Comparison of ENCODE assay signal across 20 mouse cellular contexts in genomic region chr10:98905987-98906386, GRCm38 (mm10). TPM values are rescaled to one million over a fixed set of nuclear protein-coding genes. Genes with fewer than 3 reads are reported as not detected.
DNase-seq lines count a peak whose midpoint lies in the region; ATAC-seq and TF ChIP-seq lines count a peak whose summit lies in the region.
"Had no signal": no experiment of that assay in that cellular context is flagged by ENCODE, and none has a peak within 500 bp of the region (broad histone marks: within the 10 kb centered on the region; RNA-seq: fewer than 3 reads in every experiment).

No protein-coding gene starts in this region.

- no peaks in the 10 kb centered on the region for H3K79me2 ChIP-seq in heart, adult 2 months (replicated peaks; ENCODE audit: control insufficient read depth, insufficient read depth, low read length)
- no peaks in the 10 kb centered on the region for H3K79me2 ChIP-seq in MEL (ENCODE audit: control insufficient read depth, insufficient read depth, low read length, poor library complexity)

- H3K4me1 ChIP-seq in heart, embryonic 11.5 days (ENCODE audit: control insufficient read depth, insufficient read depth, low read length) = peaks cover 5% of the 10 kb centered on the region; the same call in 1 of the 2 replicates
- H3K4me1 ChIP-seq in heart, adult 2 months (ENCODE audit: control insufficient read depth, insufficient read depth, low read length) = peaks cover 1% of the 10 kb centered on the region; the same call in 1 of the 2 replicates
- peaks cover 11 to 32% of the 10 kb centered on the region in 2 experiments for H3K4me1 ChIP-seq in MEL (ENCODE audit: control insufficient read depth in 1 of 2, insufficient read depth in 2 of 2, low read length in 2 of 2)
- H3K4me1 ChIP-seq in liver, embryonic 16.5 days (ENCODE audit: control insufficient read depth, low read depth, low read length) = peaks cover 33% of the 10 kb centered on the region
- no peaks in the 10 kb centered on the region for H3K4me1 ChIP-seq in hindbrain, embryonic 11.5 days (replicated peaks; ENCODE audit: control insufficient read depth, insufficient read depth, low read length)
- no peaks in the 10 kb centered on the region for H3K4me1 ChIP-seq in hindbrain, embryonic 12.5 days
- H3K4me1 ChIP-seq: hindbrain, embryonic 10.5 days; neural tube, embryonic 13.5 days had no signal

- DNase-seq in heart, adult 2 months = no peak
- peak; percentile 94 for DNase-seq in MEL (ENCODE audit: low read depth, low spot score)
- DNase-seq in hindbrain, embryonic 11.5 days (ENCODE audit: low spot score) = no peak
- no peak for DNase-seq in lung, postnatal 36 days
- DNase-seq: cerebellum, adult 11-12 months; forebrain, postnatal 0 days; kidney, adult 18-20 months; kidney, postnatal 36 days; right cerebral cortex, postnatal 4 days; thymus, postnatal 36 days had no signal

- no peak for TF ChIP-seq POLR2A in heart, adult 2 months (IDR thresholded peaks at IDR 0.05; ENCODE audit: insufficient read depth, low read depth, low read length)
- TF ChIP-seq POLR2A in MEL (IDR thresholded peaks at IDR 0.05; ENCODE audit: control insufficient read depth in 1 of 2, insufficient read depth in 1 of 2, low read depth in 1 of 2, low read length in 2 of 2, poor library complexity in 1 of 2) = no peak

- no peak for TF ChIP-seq RAD21 in MEL (IDR thresholded peaks at IDR 0.05; ENCODE audit: low read depth, low read length)

- H3K27ac ChIP-seq in heart, embryonic 11.5 days (ENCODE audit: low read depth, low read length) = peak overlapping the region; percentile 22; the same call in 1 of the 2 replicates
- no peak overlapping the region for H3K27ac ChIP-seq in heart, adult 2 months
- H3K27ac ChIP-seq in MEL (ENCODE audit: control insufficient read depth, low read depth, low read length) = peak overlapping the region; percentile 76
- peak overlapping the region; percentile 97 for H3K27ac ChIP-seq in liver, embryonic 16.5 days (ENCODE audit: low read length)
- no peak overlapping the region for H3K27ac ChIP-seq in hindbrain, embryonic 11.5 days (ENCODE audit: low read depth, low read length)
- H3K27ac ChIP-seq in hindbrain, embryonic 12.5 days = no peak overlapping the region
- H3K27ac ChIP-seq: heart, embryonic 13.5 days; hindbrain, embryonic 10.5 days; macrophage; neural tube, embryonic 13.5 days had no signal

- ATAC-seq in heart, embryonic 11.5 days (replicated peaks; ENCODE audit: insufficient number of reproducible peaks, low FRiP score, low TSS enrichment) = peak; percentile 79
- peak; percentile 82 for ATAC-seq in granulocyte monocyte progenitor cell, adult 5-6 weeks (replicated peaks; ENCODE audit: poor library complexity, severe bottlenecking)
- peak; percentile 96 for ATAC-seq in liver, embryonic 16.5 days (ENCODE audit: low read depth)
- ATAC-seq in hindbrain, embryonic 11.5 days (ENCODE audit: low FRiP score) = no peak
- no peak for ATAC-seq in hindbrain, embryonic 12.5 days (ENCODE audit: low FRiP score)
- ATAC-seq: forebrain, postnatal 0 days; Patski had no signal

- no peak for TF ChIP-seq EP300 in heart, adult 2 months (IDR thresholded peaks at IDR 0.05; ENCODE audit: insufficient read depth, low read depth, low read length)
- peak; percentile 98 for TF ChIP-seq EP300 in MEL (IDR thresholded peaks at IDR 0.05; ENCODE audit: low read depth in 1 of 2, low read length in 2 of 2)

- 40% methylated on average over 4 of the region's 4 CpGs for WGBS in heart, embryonic 11.5 days (ENCODE audit: insufficient replicate concordance)
- 80% methylated on average over 4 of the region's 4 CpGs for WGBS in heart, adult 2 months
- WGBS in liver, embryonic 16.5 days (ENCODE audit: insufficient replicate concordance) = 22% methylated on average over 4 of the region's 4 CpGs
- WGBS in hindbrain, embryonic 11.5 days = 91% methylated on average over 4 of the region's 4 CpGs
- WGBS in hindbrain, embryonic 12.5 days = 91% methylated on average over 4 of the region's 4 CpGs

- no peak for TF ChIP-seq CTCF in heart, adult 2 months (IDR thresholded peaks at IDR 0.05)
- no peak for TF ChIP-seq CTCF in MEL (IDR thresholded peaks at IDR 0.05 in 2 of 3, conservative IDR thresholded peaks at IDR 0.05 in 1 of 3; ENCODE audit: control insufficient read depth in 1 of 3, insufficient read depth in 1 of 3, low read depth in 2 of 3, low read length in 3 of 3, poor library complexity in 1 of 3, severe bottlenecking in 1 of 3)

- H3K4me3 ChIP-seq in heart, embryonic 11.5 days (ENCODE audit: low read depth, low read length) = no peak overlapping the region
- H3K4me3 ChIP-seq in heart, adult 2 months = no peak overlapping the region
- peak overlapping the region in 1 of 2 experiments; percentile 24; a peak in 1 of 4 replicates for H3K4me3 ChIP-seq in MEL (ENCODE audit: control insufficient read depth in 1 of 2, insufficient read depth in 1 of 2, low read depth in 2 of 2, low read length in 2 of 2)
- peak overlapping the region; percentile 22 for H3K4me3 ChIP-seq in liver, embryonic 16.5 days (ENCODE audit: low read depth, low read length)
- H3K4me3 ChIP-seq in hindbrain, embryonic 11.5 days (ENCODE audit: low read depth, low read length) = no peak overlapping the region
- H3K4me3 ChIP-seq in hindbrain, embryonic 12.5 days = no peak overlapping the region
- H3K4me3 ChIP-seq: heart, embryonic 13.5 days; hindbrain, embryonic 10.5 days; neural tube, embryonic 13.5 days had no signal

- intact Hi-C loops in heart, adult 2 months (cut with DNase I) = no loop called here

- H3K27me3 ChIP-seq in heart, embryonic 11.5 days (ENCODE audit: control insufficient read depth, insufficient read depth, low read length) = no peaks in the 10 kb centered on the region
- no peaks in the 10 kb centered on the region for H3K27me3 ChIP-seq in heart, adult 2 months (ENCODE audit: control insufficient read depth, insufficient read depth, low read length)
- H3K27me3 ChIP-seq in MEL (ENCODE audit: control insufficient read depth in 1 of 2, insufficient read depth in 2 of 2, low read length in 2 of 2) = no peaks in the 10 kb centered on the region
- H3K27me3 ChIP-seq in liver, embryonic 16.5 days (ENCODE audit: control insufficient read depth, insufficient read depth, low read depth, low read length) = no peaks in the 10 kb centered on the region
- H3K27me3 ChIP-seq in hindbrain, embryonic 11.5 days (ENCODE audit: control insufficient read depth, insufficient read depth, low read length) = no peaks in the 10 kb centered on the region
- H3K27me3 ChIP-seq in hindbrain, embryonic 12.5 days = no peaks in the 10 kb centered on the region
- H3K27me3 ChIP-seq: CH12.LX; heart, embryonic 13.5 days; neural tube, embryonic 13.5 days had no signal

- no peaks in the 10 kb centered on the region for H3K9me3 ChIP-seq in heart, embryonic 11.5 days (replicated peaks; ENCODE audit: control insufficient read depth, low read length)
- no peaks in the 10 kb centered on the region for H3K9me3 ChIP-seq in MEL (replicated peaks; ENCODE audit: insufficient read depth, low read length)
- no peaks in the 10 kb centered on the region for H3K9me3 ChIP-seq in liver, embryonic 16.5 days (replicated peaks; ENCODE audit: control insufficient read depth, low read length)
- H3K9me3 ChIP-seq in hindbrain, embryonic 11.5 days (ENCODE audit: control insufficient read depth, low read length) = no peaks in the 10 kb centered on the region
- H3K9me3 ChIP-seq in hindbrain, embryonic 12.5 days (replicated peaks) = no peaks in the 10 kb centered on the region
- H3K9me3 ChIP-seq: heart, embryonic 13.5 days; hindbrain, embryonic 10.5 days; neural tube, embryonic 13.5 days had no signal

- no peaks in the 10 kb centered on the region for H3K36me3 ChIP-seq in heart, embryonic 11.5 days (ENCODE audit: control insufficient read depth, insufficient read depth, low read length)
- H3K36me3 ChIP-seq in heart, adult 2 months (ENCODE audit: control insufficient read depth, insufficient read depth, low read length) = no peaks in the 10 kb centered on the region
- H3K36me3 ChIP-seq in MEL (ENCODE audit: control insufficient read depth in 1 of 2, insufficient read depth in 2 of 2, low read length in 2 of 2) = peaks cover 0 to 37% of the 10 kb centered on the region in 2 experiments; a peak in 2 of 4 replicates
- H3K36me3 ChIP-seq in liver, embryonic 16.5 days (ENCODE audit: control insufficient read depth, insufficient read depth) = no peaks in the 10 kb centered on the region
- no peaks in the 10 kb centered on the region for H3K36me3 ChIP-seq in hindbrain, embryonic 11.5 days (ENCODE audit: control insufficient read depth, insufficient read depth, low read length)
- no peaks in the 10 kb centered on the region for H3K36me3 ChIP-seq in hindbrain, embryonic 12.5 days
- H3K36me3 ChIP-seq: heart, embryonic 13.5 days; hindbrain, embryonic 10.5 days; neural tube, embryonic 13.5 days had no signal

- no peak overlapping the region for H3K9ac ChIP-seq in heart, embryonic 11.5 days (ENCODE audit: low read depth, low read length)
- H3K9ac ChIP-seq in heart, adult 2 months (ENCODE audit: low read depth, low read length) = no peak overlapping the region
- no peak overlapping the region for H3K9ac ChIP-seq in MEL (ENCODE audit: control insufficient read depth, low read depth, low read length, poor library complexity, severe bottlenecking)
- H3K9ac ChIP-seq in liver, embryonic 16.5 days (ENCODE audit: low read depth, low read length) = peak overlapping the region; percentile 55
- no peak overlapping the region for H3K9ac ChIP-seq in hindbrain, embryonic 11.5 days (ENCODE audit: low read depth, low read length)
- no peak overlapping the region for H3K9ac ChIP-seq in hindbrain, embryonic 12.5 days
- H3K9ac ChIP-seq: forebrain, postnatal 0 days; heart, embryonic 13.5 days; neural tube, embryonic 13.5 days had no signal

- H3K4me2 ChIP-seq in heart, embryonic 11.5 days = no peak overlapping the region
- peak overlapping the region; percentile 61 for H3K4me2 ChIP-seq in liver, embryonic 16.5 days (ENCODE audit: low read depth, low read length)
- no peak overlapping the region for H3K4me2 ChIP-seq in hindbrain, embryonic 11.5 days (replicated peaks; ENCODE audit: low read depth, low read length)
- H3K4me2 ChIP-seq in hindbrain, embryonic 12.5 days (replicated peaks) = no peak overlapping the region
- H3K4me2 ChIP-seq: heart, embryonic 13.5 days; neural tube, embryonic 13.5 days had no signal

RNA-seq across cellular contexts. Expression of gene Atp2b1, which starts 8.2 kb away (rescaled TPM):
- 94.3 and 104 TPM in 2 replicates for polyA plus RNA-seq in heart, embryonic 11.5 days (2014; fragmentation: Nextera tagmentation; extraction: Ambion mirVana)
- 10 to 100 TPM; 64.6 to 74.4 TPM for total RNA-seq in heart, adult 2 months (2021)
- polyA plus RNA-seq in heart, adult 2 months (2012; rRNA removed) = 15.1 and 28.2 TPM in 2 replicates
- total RNA-seq in MEL (2012; rRNA removed) = 23.5 and 29.4 TPM in 2 replicates
- 10 to 100 TPM in 1 of 2 experiments, not detected in 1; 26.6 TPM for polyA plus RNA-seq in MEL (2012; ENCODE audit: insufficient read depth in 1 of 2, insufficient read length in 2 of 2, low read depth in 1 of 2, low replicate concordance in 2 of 2, missing spikeins in 1 of 2)
- total RNA-seq in granulocyte monocyte progenitor cell, adult 5-6 weeks (2014; fragmentation: Nextera tagmentation) = 32.1 and 40.7 TPM in 2 replicates
- 54.3 and 61.8 TPM in 2 replicates for total RNA-seq in granulocyte monocyte progenitor cell, adult 5-6 weeks (2017)
- 27.4 and 29.0 TPM in 2 replicates for polyA plus RNA-seq in liver, embryonic 16.5 days (2015; fragmentation: Nextera tagmentation; extraction: Ambion mirVana)
- 112 and 128 TPM in 2 replicates for polyA plus RNA-seq in hindbrain, embryonic 11.5 days (2014; fragmentation: Nextera tagmentation; extraction: Ambion mirVana)
- polyA plus RNA-seq in hindbrain, embryonic 12.5 days (2016; fragmentation: Nextera tagmentation; extraction: Ambion mirVana) = 151 and 160 TPM in 2 replicates

Comparison
In these comparisons a context has a peak if more than half of its experiments do, and no peak if none do; other contexts are left out.
1. H3K27ac ChIP-seq: peak in heart, embryonic 11.5 days (single experiment), MEL (single experiment) and liver, embryonic 16.5 days (single experiment); none in heart, adult 2 months (single experiment), hindbrain, embryonic 11.5 days (single experiment) and hindbrain, embryonic 12.5 days (single experiment).
2. ATAC-seq: peak in heart, embryonic 11.5 days (single experiment), granulocyte monocyte progenitor cell, adult 5-6 weeks (single experiment) and liver, embryonic 16.5 days (single experiment); none in hindbrain, embryonic 11.5 days (single experiment) and hindbrain, embryonic 12.5 days (single experiment).